Mouse (Mus musculus) CH12.LX (cell line): ENCODE results near the gene Ppox. TPM values are rescaled to one million over a fixed set of nuclear protein-coding genes. Genes with fewer than 3 reads are reported as not detected.
A peak's percentile ranks its signal among the peaks of the same experiment; 100 is the strongest.

Experiments used
- DNase-seq: peaks from one replicate; pipeline ENCODE4 v3.0.0-alpha.2; 2013; ENCODE audit errors: extremely low read depth
- H3K27ac ChIP-seq: 2 replicates; pipeline ENCODE4 v1.5.1; 2012; ENCODE audit warnings: low read depth, mild to moderate bottlenecking, control low read depth, moderate library complexity; ENCODE audit not compliant: insufficient read depth
- H3K27me3 ChIP-seq: replicated peaks from 2 replicates; pipeline ENCODE3; 2012; ENCODE audit warnings: inconsistent platforms
- H3K36me3 ChIP-seq, 2 experiments: replicated peaks in 1 of 2; 2 replicates each; pipeline versions ENCODE3 to v1.6.1; 2012; ENCODE audit warnings: inconsistent platforms in 1 of 2, low read length in 1 of 2, mild to moderate bottlenecking in 1 of 2, mixed read lengths in 1 of 2, moderate library complexity in 1 of 2; ENCODE audit not compliant: control insufficient read depth in 1 of 2, insufficient read depth in 1 of 2
- H3K4me1 ChIP-seq, 2 experiments: 2 replicates each; pipeline ENCODE4 v1.6.1; 2012; ENCODE audit warnings: inconsistent platforms in 1 of 2, moderate library complexity in 1 of 2; ENCODE audit not compliant: insufficient read depth in 2 of 2, control insufficient read depth in 1 of 2
- H3K4me2 ChIP-seq: 2 replicates; pipeline ENCODE4 v1.6.1; 2012; ENCODE audit warnings: low read depth, mild to moderate bottlenecking, control low read depth; ENCODE audit not compliant: poor library complexity, insufficient read depth, severe bottlenecking
- H3K4me3 ChIP-seq, 3 experiments: fragments of 150-350 bp in 1 of 3; sonication (generic) in 1 of 3; replicated peaks in 1 of 3; 2 replicates each; pipeline versions ENCODE3 to v1.5.1; 2011 to 2012; ENCODE audit warnings: low read depth in 2 of 3, low read length in 2 of 3, mild to moderate bottlenecking in 2 of 3, moderate library complexity in 2 of 3, control low read depth in 1 of 3, improper control_type of control experiment in 1 of 3, inconsistent platforms in 1 of 3, mixed read lengths in 1 of 3; ENCODE audit not compliant: poor library complexity in 1 of 3
- H3K79me2 ChIP-seq: replicated peaks from 2 replicates; pipeline ENCODE4 v1.6.1; 2012; ENCODE audit warnings: mild to moderate bottlenecking, moderate library complexity; ENCODE audit not compliant: control insufficient read depth, poor library complexity, insufficient read depth, severe bottlenecking; ENCODE audit errors: extremely low read depth
- H3K9ac ChIP-seq: 2 replicates; pipeline ENCODE4 v1.6.1; 2012; ENCODE audit warnings: low read depth, mild to moderate bottlenecking, control low read depth, moderate library complexity; ENCODE audit not compliant: insufficient read depth
- H3K9me3 ChIP-seq: replicated peaks from 2 replicates; pipeline ENCODE3; 2012; ENCODE audit warnings: low read length, inconsistent platforms, mixed read lengths
- BHLHE40 ChIP-seq: IDR thresholded peaks from 2 replicates; pipeline ENCODE4 v1.6.1; 2011; ENCODE audit warnings: mild to moderate bottlenecking, low read depth, low read length, improper control_type of control experiment
- CHD1 ChIP-seq: IDR thresholded peaks from 2 replicates; pipeline ENCODE4 v1.6.1; 2012; ENCODE audit warnings: low read depth, low read length, improper control_type of control experiment, inconsistent platforms
- CHD2 ChIP-seq: IDR thresholded peaks from 2 replicates; pipeline ENCODE4 v1.6.1; 2011; ENCODE audit warnings: low read length, improper control_type of control experiment
- HCFC1 ChIP-seq: IDR thresholded peaks from 2 replicates; pipeline ENCODE4 v1.6.1; 2012; ENCODE audit warnings: low read depth, mild to moderate bottlenecking, inconsistent platforms, low read length, improper control_type of control experiment
- MAX ChIP-seq: IDR thresholded peaks from 2 replicates; pipeline ENCODE4 v1.6.1; 2011; ENCODE audit warnings: low read length, improper control_type of control experiment
- MEF2A ChIP-seq: IDR thresholded peaks from 2 replicates; pipeline ENCODE4 v1.6.1; 2014; ENCODE audit warnings: low read depth, mild to moderate bottlenecking, inconsistent platforms, low read length, improper control_type of control experiment, borderline replicate concordance
- MYC ChIP-seq: IDR thresholded peaks from 2 replicates; pipeline ENCODE4 v1.6.1; 2011; ENCODE audit warnings: low read depth, mild to moderate bottlenecking, improper control_type of control experiment, low read length
- NRF1 ChIP-seq: IDR thresholded peaks from 2 replicates; pipeline ENCODE4 v1.6.1; 2014; ENCODE audit warnings: low read depth, mild to moderate bottlenecking, inconsistent platforms, low read length, improper control_type of control experiment, moderate library complexity
- POLR2AphosphoS2 ChIP-seq: IDR thresholded peaks from 2 replicates; pipeline ENCODE4 v1.6.1; 2011; ENCODE audit warnings: low read depth, low read length, improper control_type of control experiment
- SIN3A ChIP-seq: IDR thresholded peaks from 2 replicates; pipeline ENCODE4 v1.6.1; 2012; ENCODE audit warnings: low read length, improper control_type of control experiment, inconsistent platforms
- SMC3 ChIP-seq: IDR thresholded peaks from 2 replicates; pipeline ENCODE4 v1.6.1; 2011; ENCODE audit warnings: low read depth, low read length, improper control_type of control experiment
- UBTF ChIP-seq: IDR thresholded peaks from 2 replicates; pipeline ENCODE4 v1.6.1; 2012; ENCODE audit warnings: low read depth, mild to moderate bottlenecking, inconsistent platforms, low read length, improper control_type of control experiment, moderate library complexity
- ZC3H11A ChIP-seq: IDR thresholded peaks from 2 replicates; pipeline ENCODE4 v1.6.1; 2012; ENCODE audit warnings: low read depth, mild to moderate bottlenecking, inconsistent platforms, low read length, improper control_type of control experiment
- dilution Hi-C: fragments of 300-500 bp; cut with MboI; formaldehyde crosslinking; loops from 2 replicates; pipeline ENCODE4 v1.14.3; 2020; ENCODE audit warnings: low sequenced_read_pairs; ENCODE audit not compliant: extremely low pct_unique_long_range_greater_than_20kb, extremely low pct_ligation_motif_present
- in situ Hi-C: fragments of 300-500 bp; cut with MboI; formaldehyde crosslinking; loops from 3 replicates; pipeline ENCODE4 v1.14.3; 2019; ENCODE audit warnings: low sequenced_read_pairs, low pct_ligation_motif_present, low pct_unique_long_range_greater_than_20kb, mixed read lengths
- polyA plus RNA-seq: library from polyadenylated mRNA; unstranded; fragments of >175 nt; gene quantifications from 2 replicates; pipeline ENCODE4 v1.2.1, GENCODE M21; 2012; ENCODE audit warnings: low read depth; ENCODE audit not compliant: insufficient read length
- total RNA-seq, 2 experiments: library from RNA; depleted of rRNA; stranded (reverse); fragments of 300-350 nt in 1 of 2; fragments of >200 nt in 1 of 2; gene quantifications; 2 replicates each; pipeline ENCODE4 v1.2.3; 2012 to 2014

The Ppox gene
- total and polyA plus RNA-seq, 3 experiments, result 10.5 to 15.1 (median 13.6) TPM

DNA sequence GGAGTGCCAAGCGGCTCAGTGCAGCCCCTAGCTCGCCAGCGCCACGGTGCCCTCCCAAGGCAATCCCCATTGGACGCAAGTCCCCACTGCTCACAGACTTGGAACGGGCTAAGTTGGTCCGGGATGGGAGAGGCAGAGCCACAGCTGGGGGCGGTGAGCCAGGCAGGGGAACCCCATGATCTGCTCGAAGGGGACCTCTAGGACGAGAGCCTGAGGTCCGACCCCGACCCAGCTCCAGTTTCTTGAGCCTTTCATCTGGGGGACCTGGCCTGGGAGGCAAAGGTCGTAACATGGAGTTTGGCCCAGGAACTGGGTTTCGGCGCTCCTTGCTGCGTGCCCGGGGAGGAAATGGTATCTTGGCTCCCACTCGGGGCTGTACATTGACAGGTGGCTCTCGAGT, 5.5 kb upstream of the Ppox start:
- H3K9me3 ChIP-seq, result no peaks in the 10 kb centered on the region
- peaks cover 8% of the 10 kb centered on the region for H3K79me2 ChIP-seq
- H3K27ac ChIP-seq, result no peak overlapping the region
- DNase-seq, result no peak
- no peak overlapping the region for H3K9ac ChIP-seq
- H3K4me1 ChIP-seq, result peaks cover 5 to 39% of the 10 kb centered on the region in 2 experiments; a peak in 3 of 4 replicates
- dilution Hi-C loops (no loop called here), in situ Hi-C loops (no loop called here)
- H3K4me3 ChIP-seq, result no peak overlapping the region
- TF ChIP-seq MYC (no peak), SIN3A (no peak), NRF1 (no peak), HCFC1 (no peak), BHLHE40 (no peak), MEF2A (no peak), CHD2 (no peak), CHD1 (no peak), SMC3 (no peak)
- H3K4me2 ChIP-seq, result peak overlapping the region; percentile 76; the same call in 1 of the 2 replicates
- H3K27me3 ChIP-seq, result no peaks in the 10 kb centered on the region
- H3K36me3 ChIP-seq, result peaks cover 37 to 72% of the 10 kb centered on the region in 2 experiments

DNA sequence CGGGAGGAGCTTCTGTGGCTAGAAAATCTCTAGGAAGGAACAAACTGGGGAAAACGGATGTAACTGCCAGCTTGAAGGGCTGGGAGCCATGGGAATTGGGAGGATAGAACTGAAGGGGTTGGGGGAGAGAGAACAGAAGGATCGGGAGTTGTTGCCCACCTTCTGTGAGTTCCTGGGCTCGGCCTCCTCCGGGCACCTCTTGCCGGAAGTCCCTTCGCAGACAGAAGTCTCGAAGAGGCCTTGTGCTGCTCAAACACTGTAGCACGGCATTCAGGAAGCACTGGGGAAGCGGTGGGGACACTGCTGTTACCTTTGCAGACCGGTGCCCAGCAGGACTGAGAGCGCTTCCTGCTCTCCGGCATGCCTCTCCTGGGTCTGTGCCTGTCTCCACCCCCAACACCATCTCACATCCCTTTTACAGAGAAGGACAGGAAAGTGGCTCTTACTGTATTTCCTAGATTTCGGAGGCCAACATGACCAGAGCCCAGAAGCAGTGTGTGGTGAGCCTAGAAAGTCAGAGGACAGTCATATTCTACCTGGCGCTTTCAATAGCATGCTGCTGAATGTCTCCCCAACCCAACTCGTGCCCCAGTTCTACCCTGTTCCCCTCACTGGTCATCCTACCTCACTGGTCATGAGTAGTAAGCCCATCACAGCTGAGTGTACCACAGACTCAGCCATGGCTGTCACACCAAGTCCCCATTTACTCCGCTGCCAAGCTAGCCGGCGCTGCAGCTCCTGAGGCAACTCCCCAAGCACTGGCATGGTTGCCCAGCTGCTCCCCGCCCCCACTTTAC, 4.3 kb upstream of the Ppox start:
- Histone ChIP-seq H3K27me3 (no peaks in the 10 kb centered on the region), H3K27ac (no peak overlapping the region), H3K4me1 (peaks cover 5 to 40% of the 10 kb centered on the region in 2 experiments; a peak in 3 of 4 replicates)

DNA sequence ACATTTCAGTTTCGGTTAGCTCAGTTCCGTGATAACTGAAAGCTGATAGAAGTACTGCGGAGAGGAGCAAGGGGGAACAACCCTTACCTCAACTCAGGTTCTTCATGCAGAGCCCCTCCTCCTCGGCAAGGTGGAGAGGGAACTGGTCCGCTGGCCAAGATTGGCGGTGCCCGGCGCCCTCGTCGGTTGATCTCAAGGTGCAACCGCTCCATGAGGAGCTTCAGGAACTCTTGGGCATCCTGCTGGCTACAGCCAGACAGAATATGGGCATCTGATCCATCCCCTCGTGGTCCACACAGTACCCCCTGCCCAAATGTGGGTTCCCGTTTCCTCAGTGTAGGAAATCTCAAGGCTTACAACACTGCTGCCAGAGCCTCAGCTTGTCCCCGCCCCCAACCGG, 3.5 kb upstream of the Ppox start:
- Histone ChIP-seq H3K27me3 (no peaks in the 10 kb centered on the region), H3K9ac (no peak overlapping the region), H3K79me2 (0 out of 2 replicates have a peak, but pooled peaks cover 3% of the 10 kb centered on the region), H3K4me3 (no peak overlapping the region), H3K4me2 (no peak overlapping the region), H3K36me3 (peaks cover 31 to 61% of the 10 kb centered on the region in 2 experiments), H3K27ac (no peak overlapping the region), H3K4me1 (peaks cover 5 to 48% of the 10 kb centered on the region in 2 experiments; a peak in 3 of 4 replicates), H3K9me3 (no peaks in the 10 kb centered on the region)
- dilution Hi-C loops, result no loop called here
- in situ Hi-C loops, result no loop called here
- TF ChIP-seq CHD2 (no peak), POLR2AphosphoS2 (no peak), ZC3H11A (no peak), MAX (no peak)
- no peak for DNase-seq

More for the DNA sequence above, 4.3 kb upstream of the Ppox start:
- H3K36me3 ChIP-seq, result peaks cover 37 to 67% of the 10 kb centered on the region in 2 experiments
- no peak for DNase-seq
- no peak for TF ChIP-seq UBTF
- TF ChIP-seq, all 38 proteins: peak for 0
- Histone ChIP-seq H3K9ac (no peak overlapping the region), H3K4me3 (no peak overlapping the region), H3K9me3 (no peaks in the 10 kb centered on the region), H3K4me2 (no peak overlapping the region), H3K79me2 (0 out of 2 replicates have a peak, but pooled peaks cover 3% of the 10 kb centered on the region)
- in situ Hi-C loops, result no loop called here
- dilution Hi-C loops, result no loop called here
